Mouse (Mus musculus) ovary, adult 18-20 months (tissue): Measurements from ENCODE around the gene Gsta4.
"Not testable (repeated sequence)": the region's sequence is repeated elsewhere in the genome, so short reads cannot be mapped to it uniquely, and the experiment has no call there.

Experiments used
- DNase-seq: peaks from one replicate; pipeline ENCODE4 v3.0.0; 2022; ENCODE audit warnings: low spot score, mixed read lengths

Gene Gsta4

GRCm38 (mm10) chr9:78179071-78179470, 3.5 kb upstream of the Gsta4 start:
- no peak for DNase-seq

DNA sequence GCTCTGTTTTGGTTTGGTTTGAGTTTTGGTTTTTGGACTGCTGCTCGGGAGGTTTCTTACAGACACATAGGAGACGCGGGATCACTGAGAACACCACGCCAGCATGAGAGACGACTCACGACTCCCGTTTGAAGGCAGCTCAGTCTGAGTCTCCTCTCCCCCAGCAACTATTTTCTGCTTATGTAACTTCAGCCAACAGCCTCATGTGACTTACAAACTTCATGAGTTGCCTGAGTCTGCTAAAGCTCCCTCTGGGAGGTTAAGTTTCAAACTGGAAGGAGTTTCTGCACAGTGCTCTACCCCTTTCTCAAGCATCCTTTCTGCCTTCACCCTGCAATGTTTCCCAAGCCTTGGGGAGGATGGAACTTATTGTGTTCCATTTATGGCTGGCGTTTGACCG, 3.1 kb downstream of the Gsta4 start:
- no peak for DNase-seq

DNA sequence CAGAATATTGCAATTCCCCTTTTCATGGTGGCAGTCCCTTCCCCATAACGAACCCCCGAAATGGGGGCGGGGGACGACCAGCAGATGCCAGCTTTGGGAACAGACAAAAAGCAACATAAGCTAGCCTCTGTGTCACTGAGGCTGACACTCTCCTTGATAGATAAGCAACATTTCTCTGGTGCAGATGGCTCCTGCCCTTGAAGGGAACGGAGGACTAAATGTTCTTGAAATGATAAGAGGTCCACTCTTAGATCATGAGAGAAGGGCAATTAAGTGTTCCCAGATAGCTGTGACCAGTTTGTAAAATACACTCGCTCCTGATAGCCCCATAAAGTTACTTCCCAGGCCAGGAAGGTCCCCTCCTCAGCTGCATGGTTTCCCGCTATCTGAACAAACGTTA, 6.3 kb downstream of the Gsta4 start:
- DNase-seq = peak; percentile 19

DNA sequence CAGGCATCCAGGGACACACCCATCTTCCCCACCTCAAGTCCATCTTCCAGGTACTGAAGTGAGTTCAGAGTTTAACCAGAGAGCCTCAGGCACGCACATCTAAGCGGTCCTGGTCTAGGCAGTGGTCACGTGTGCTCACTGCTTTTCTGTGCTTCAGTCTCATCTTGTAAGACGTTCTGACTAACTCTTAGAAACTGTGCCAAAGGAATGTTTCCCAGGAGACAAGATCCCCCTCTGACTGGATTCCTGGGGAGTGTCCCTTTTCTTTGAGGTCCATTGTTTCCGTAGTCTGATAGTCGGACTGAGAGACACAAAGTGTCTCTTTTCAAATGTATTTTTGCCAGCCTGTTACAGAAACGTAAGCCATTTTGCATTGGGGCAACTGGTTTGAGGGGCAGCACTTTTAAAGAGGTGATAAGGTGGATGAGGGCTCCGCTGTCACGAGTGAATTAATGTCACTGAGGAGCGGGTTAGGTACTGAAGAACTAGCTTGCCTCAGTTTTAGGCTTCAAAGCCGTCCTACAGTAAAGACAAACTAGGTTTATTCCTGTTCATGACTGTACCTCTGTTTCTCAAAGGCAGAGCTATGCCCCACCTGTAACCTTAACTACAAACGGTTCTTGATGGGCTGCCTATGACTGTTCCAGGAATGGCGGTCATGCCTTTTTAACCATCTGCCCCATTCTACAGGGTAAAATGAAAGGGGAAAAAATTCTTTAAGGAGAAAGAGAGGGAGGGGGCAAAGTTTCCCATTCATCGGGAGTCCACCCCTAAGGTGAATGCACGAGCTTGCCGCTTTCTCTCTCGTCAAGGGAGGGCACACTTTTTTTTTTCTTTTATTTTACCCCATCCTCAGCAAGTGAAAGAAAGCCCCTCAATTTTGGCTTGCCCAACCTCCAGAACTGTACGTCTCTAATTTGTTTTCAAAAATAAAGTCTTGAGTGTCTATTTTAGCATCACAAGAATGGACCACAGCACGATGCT, 8.4 kb downstream of the Gsta4 start:
- DNase-seq = no peak

DNA sequence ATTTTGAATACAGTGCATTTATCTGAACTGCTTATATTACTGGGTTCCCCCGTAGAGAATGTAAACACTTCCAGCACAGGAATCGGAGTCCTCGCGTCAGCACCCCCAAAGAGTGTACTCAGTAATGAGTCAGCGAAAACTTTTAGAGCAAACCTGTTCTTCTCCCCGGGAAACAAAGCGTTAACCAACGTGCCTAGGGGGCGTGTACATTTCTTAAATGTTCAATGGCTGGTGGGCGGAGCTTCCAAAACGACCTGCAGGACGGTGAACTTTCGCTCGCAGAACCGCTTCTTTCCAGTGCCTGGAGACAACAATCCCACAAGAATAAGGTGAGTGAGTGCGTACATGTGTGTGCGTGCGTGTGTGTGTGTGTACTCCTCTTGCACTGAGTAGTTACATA, 9.2 kb downstream of the Gsta4 start:
- peak; percentile 43 for DNase-seq

- no peak for DNase-seq
These were observed 11.5 kb downstream of the Gsta4 start for GRCm38 (mm10) chr9:78193902-78194597.

GRCm38 (mm10) chr9:78195034-78195433, 12.5 kb downstream of the Gsta4 start:
- DNase-seq = no peak

GRCm38 (mm10) chr9:78197801-78198200, 15.2 kb downstream of the Gsta4 start:
- no peak for DNase-seq

DNA sequence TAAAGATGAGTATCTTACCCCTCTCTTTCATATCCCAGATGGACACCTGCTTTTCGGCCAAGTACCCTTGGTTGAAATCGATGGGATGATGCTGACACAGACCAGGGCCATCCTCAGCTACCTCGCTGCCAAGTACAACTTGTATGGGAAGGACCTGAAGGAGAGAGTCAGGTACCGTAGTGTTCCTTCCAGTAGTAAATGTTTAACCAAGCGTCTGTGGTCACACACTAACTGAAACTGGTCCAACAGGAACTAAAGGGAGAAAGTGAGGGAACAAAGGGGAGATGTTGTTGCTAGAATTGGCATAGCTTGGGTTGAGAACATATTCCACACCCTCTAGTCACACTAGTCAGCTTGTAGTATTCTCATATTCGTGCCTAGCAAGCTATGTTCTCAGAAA, 21.6 kb downstream of the Gsta4 start:
- no peak for DNase-seq

GRCm38 (mm10) chr9:78208956-78209355, 26.4 kb downstream of the Gsta4 start:
- DNase-seq = no peak

DNA sequence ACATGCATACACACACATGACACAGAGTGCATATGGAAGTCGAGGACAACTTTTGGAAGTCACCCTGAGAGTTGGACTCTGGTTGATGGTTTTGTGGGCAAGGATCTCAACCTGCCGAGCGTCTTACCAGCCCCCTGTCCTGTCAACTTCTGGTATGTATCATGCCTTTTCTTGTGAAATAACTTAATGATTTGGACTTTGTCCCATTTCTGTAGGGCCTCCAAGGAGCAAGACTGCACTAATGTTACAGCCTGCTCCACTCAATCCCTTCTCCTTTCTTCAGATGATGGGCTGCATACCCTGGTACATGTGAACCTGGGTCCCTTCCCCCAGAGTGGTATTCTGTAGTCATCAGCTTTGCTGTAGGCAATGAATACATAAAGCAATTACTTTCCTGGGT, 27.5 kb downstream of the Gsta4 start:
- DNase-seq = no peak

GRCm38 (mm10) chr9:78210821-78211220, 28.2 kb downstream of the Gsta4 start:
- DNase-seq = no peak

DNA sequence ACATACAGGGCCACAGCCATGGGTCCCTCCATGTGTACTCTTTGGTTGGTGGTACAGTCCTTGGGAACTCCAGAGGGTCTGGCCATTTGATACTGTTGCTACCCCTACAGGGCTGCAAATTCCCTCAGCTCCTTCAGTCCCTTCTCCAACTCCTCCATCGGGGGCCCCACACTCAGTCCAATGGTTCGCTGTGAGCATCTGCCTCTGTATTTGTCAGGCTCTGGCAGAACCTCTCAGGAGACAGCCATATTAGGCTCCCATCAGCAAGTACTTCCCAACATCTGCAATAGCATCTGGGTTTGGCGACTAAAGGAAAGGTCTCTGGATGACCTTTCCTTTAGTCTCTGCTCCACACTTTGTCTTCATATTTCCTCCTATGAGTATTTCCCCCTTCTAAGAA, 28.9 kb downstream of the Gsta4 start:
- no peak for DNase-seq

GRCm38 (mm10) chr9:78212341-78213049, 29.9 kb downstream of the Gsta4 start:
- peak; percentile 20 for DNase-seq

DNA sequence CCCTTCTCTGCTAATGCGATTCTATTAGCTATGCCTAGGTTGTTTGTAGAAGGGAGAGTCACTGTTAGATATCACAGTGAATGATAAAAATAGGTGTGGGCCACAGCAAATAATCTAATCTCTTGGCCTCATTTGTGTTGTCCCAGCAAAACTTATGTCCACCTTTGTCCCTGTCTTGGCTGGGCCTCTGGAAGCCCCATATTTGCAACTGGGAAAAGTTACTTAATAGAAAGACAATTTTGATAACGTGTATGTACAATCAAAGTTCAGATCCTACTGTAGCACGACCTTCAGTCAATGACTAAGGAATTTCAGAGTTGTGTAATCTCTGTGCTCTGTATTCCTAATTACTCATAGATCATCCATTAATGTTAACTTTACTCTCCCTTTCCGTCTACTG, 34.5 kb downstream of the Gsta4 start:
- no peak for DNase-seq

GRCm38 (mm10) chr9:78222616-78223015, 40.0 kb downstream of the Gsta4 start:
- no peak for DNase-seq

DNA sequence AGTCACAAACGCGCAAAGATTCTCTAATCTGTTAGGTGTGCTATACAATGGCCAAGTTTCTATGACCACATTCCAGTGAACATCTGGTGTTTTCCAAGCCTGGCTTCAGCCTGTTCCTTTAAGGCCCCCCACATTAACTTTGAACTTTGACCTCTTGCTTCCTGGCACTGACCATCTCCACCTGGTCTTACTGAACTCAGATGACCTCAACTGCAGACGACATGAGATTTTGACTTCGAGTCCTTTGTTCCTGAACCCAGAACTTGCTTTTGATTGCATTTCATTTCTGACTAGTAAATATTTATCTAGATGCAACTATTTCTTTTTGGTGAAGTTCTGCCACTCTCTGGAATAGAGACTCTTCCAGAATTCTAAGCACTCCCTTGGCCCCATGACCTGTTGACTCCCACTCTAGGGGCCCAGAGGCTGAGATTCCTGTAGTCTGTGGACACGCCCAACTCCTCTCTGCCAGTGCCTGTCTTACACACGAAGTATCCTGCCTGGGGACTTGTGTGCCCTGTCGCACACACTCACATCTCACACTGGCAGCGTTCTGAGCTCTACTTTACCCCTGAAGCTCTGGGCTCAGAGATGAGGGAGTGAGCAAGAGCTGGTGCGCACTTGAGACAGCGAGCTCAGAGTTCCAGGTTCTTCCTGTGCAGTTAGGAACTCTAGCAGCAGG, 40.8 kb downstream of the Gsta4 start:
- no peak for DNase-seq

- DNase-seq = no peak
These were observed 41.8 kb downstream of the Gsta4 start for GRCm38 (mm10) chr9:78224418-78224817.

DNA sequence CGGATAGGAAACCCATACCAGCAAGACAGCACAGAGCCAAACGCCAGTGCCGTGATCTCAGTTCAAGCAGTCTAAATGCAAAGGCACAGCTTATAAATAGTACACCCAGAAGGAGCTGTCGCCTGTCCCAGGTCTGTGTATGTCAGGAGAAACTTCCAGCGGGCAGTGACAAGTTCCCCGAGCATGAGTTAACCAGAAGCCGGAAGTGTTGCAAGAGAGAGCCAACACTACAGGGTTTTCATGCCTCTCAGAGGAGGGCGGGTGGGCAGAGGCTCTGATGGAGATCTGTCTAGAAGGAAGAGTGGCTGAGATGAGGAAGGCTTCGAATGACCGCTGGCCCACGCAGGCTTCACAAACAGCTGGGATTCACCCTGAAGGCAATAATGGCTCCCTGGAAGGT, 42.7 kb downstream of the Gsta4 start:
- DNase-seq = no peak

DNA sequence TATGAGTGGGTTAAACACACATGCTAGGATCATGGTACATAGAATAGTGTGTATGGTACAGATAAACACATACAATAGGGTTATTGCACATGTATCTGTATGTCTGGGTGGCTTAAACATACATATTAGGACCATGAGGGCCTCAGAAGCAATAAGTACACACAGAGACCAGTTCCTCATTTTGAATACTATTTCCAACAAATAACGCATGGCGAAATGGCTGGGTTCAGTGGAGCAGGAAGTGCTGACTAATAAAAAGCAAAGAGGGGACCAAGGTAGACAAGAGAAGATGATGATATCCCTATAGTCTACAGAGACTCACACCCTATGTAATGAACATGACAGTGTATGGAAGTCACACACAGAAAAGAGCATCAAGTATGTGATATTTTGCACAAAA, 45.5 kb downstream of the Gsta4 start:
- DNase-seq = no peak

GRCm38 (mm10) chr9:78229658-78230057, 47.1 kb downstream of the Gsta4 start:
- DNase-seq = peak; percentile 9

DNA sequence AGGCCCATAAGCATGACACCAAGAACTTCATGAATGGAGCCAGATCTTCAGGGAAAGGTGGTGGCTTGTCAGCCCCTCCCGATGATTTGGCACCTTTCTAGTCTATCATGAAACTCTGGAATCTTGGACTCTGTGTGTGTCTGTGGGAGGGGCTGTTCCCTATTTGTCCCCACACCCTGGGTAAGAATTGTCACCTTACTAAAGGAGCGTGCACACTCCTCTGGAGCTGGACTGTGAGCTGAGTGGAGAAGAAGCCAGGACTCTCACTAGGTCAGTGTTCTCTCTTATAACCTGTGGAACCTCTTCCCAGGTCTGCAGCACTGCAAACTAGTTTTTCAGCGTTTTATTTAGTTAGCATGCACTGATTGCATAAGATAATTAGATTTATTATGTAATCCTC, 47.9 kb downstream of the Gsta4 start, which contains the start of gene Gsta1:
Gsta1 (plus strand) TSS at position 196 of the 400 bp plus-strand sequence.
- DNase-seq = not testable (repeated sequence)
